Mouse (Mus musculus): ENCODE results near the gene C1rl.
A peak's percentile ranks its signal among the peaks of the same experiment; 100 is the strongest.
"Not testable (repeated sequence)": the region's sequence is repeated elsewhere in the genome, so short reads cannot be mapped to it uniquely, and the experiment has no call there.

The C1rl gene

DNA sequence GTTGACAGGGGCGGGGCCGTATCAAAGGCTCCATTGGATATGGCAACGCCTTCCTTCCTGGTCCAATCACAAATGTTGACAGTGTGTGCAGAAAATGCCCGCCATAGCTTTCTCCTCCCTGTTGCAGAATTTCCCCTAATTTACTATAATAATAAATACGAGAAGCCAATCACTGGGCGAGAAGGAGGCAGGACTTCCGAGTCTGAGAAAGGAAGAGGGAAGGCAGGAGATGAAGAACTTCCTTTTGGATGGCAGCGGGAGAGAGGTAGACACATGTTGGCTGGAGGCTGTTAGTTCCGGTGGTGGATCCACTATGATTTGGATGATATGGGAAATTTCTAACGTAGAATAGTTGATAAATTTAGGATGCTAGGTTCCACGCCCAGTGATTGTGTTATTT, 18.3 kb upstream of the C1rl start:
- no peak for DNase-seq

DNA sequence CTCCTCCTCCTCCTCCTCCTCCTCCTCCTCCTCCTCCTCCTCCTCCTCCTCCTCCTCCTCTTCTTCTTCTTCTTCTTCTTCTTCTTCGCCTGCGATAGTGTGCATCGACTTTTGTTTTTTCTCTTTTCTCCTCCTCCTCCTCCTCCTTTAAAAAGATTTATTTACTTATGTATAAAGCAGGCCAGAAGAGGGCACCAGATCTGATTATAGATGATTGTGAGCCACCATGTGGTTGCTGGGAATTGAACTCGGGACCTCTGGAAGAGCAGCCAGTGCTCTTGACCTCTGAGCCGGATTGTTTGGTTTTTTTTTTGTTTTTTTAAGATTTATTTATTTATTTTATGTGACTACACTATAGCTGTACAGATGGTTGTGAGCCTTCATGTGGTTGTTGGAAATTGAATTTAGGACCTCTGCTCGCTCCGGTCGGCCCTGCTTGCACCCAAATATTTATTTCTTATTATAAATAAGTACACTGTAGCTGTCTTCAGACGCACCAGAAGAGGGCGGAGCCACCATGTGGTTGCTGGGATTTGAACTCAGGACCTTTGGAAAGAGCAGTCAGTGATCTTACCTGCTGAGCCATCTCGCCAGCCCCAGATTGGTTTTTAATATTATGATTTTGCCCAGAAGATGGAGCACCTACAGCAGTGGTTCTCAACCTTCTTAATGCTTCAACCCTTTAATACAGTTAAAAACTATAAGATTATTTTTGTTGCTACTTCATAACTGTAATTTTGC, 17.4 kb upstream of the C1rl start:
- not testable (repeated sequence) for DNase-seq

DNA sequence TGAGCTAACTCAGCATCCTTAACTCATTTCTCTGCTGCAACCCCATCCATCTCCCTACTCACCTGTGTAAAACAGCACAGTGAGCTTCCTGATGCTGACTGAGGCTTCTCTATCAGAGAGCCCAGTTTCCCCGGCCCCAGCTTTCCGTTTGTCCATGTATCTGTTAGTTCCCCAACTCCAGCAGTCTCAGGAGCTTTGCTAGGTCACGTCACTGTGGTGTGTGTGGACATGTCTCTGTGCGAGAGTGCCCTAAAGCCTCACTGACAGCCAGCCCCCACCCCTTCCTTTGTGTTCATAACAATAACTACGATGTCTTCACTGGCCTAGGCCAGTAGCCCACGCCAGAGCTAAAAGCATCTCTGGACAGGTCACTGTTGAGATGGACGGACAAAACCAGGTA, 16.7 kb upstream of the C1rl start:
- no peak for DNase-seq

DNA sequence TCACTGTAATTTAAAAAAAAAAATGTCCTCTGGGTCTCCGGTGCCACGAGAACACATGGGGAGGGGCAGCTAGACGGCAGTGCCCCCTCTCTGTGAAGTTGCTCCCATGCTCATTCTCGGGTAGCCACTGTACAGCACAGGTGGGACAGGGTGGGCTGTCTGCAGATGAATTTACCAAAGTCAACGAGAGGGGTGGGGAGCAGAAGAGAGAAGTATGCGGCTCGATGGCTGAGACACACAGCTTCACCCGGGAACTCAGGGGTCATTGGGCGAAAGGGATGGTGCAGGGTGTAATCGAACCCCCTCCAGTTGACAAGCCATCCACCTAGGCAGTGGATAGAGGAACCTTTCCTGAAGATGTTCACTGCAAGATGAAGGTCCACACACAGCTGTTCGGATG, 16.1 kb upstream of the C1rl start:
- no peak for DNase-seq

DNA sequence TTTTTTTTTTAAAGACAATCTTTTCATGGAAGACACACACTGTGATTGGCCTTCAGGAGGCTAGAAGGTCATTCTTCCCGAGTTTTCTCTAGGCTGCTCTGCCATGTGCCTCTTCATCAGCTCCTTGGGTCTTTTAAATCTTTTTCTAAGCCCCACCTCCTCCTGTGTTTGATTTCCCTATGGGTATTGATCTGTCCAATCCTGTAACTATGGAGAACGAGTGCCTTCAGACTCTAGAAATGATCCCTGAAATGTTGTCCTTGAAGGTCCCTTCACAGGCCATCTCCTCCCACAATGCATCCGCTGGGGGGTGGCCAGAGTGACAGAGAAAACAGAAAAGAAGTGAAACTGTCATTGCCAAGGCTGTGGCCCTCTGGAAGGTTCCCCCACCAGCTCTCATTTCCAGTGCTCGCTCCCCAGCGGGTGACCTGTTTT, 15.7 kb upstream of the C1rl start:
- no peak for DNase-seq

DNA sequence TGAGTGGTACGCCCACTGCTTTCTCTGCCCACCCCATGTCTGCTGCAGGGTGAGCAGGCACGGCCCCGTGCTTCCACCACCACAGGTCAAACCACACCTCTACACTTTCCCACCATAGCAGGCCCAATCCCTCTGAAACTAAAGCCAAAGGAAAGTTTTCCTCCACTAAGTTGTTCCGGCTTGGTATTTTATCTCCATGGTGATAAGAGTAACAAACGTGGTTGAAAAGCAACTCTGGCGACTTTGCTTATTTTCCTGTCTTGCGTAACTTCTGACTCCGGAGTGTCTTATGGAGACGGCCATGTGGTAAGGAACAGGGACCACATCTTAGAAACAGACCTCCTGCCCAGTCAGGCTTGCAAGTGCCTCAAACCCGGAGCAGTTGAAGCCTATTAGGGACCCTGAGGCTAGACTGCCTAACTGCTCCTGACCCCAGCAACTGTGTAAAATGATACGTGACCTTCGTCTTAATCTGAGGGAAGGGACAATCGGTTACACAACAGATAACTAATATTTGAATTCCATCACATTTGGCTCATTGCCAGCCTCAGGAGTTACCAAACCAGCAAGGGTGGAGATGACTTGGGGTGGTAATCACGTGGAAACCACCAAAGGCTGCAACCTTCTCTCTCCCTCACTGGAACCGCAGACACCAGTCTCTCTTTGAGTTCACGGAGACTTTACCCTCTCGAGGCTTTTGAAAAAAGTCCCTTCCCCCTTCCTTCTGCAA, 14.8 kb upstream of the C1rl start:
- DNase-seq = no peak

DNA sequence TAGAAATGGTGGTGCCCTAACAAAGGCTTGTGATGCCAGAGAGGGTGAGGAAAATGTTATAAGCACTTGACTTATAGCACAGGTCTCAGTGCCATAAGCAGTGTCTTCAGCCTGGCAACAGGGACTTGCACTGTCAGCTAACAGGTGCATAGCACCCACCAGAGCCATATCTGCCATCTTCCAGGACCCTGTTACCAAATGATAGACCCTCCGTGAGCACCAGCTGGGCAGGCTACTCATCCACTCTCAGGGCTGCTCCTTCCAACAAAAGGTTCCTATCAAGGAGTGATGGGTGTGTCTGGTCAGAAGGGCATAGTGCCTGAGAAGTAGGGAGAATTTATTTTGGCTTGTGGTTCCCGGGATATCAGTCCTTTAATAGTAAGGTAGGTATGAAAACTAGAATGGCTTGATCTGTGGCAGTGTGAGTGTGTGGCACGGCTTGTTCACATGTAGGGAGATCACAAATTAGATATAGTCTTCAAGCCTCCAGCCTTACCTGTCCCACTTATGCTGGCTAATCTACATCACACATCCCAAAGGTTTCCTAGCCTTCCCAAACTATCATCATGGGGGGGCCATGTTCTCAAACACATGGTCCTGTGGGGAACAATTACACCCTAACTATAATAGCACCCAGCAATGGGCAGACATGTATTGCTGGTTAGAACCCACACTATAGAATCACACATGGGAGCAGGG, 13.9 kb upstream of the C1rl start:
- no peak for DNase-seq

DNA sequence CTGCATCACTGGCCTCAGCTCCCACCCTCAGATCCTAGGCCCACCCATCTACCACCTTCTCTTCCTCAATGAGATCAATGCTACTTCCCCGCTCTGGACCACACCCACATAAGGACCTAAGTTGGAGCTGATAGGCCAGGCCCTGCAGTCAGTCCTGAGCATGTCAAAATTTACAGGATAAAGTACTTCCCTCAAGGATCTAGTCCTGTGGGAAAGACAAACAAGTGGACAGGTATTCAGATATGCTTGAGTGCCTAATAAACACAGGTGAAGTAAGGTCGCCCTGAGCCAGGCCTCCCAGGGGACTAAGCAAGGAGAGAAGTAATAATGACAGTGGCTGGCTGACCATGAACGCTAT, 13.4 kb upstream of the C1rl start:
- DNase-seq = no peak

DNA sequence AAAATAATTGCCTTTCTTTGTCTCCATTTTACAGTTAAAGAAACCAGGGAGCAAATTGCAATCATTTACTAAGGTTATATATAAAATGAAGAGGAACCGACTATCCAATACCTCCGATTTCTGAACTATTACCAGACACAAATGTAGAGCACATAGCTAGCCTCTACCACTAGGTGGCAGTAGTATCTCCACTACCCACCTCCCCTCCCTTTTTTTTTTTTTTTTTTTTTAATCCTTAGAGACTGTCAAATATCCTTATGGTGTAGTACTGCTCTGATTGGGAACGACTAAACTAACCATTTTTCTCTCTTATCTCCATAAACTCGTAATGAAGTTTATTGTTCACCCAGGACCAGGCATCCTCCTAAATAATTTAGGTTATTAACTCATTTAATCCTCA, 12.6 kb upstream of the C1rl start:
- DNase-seq = no peak

DNA sequence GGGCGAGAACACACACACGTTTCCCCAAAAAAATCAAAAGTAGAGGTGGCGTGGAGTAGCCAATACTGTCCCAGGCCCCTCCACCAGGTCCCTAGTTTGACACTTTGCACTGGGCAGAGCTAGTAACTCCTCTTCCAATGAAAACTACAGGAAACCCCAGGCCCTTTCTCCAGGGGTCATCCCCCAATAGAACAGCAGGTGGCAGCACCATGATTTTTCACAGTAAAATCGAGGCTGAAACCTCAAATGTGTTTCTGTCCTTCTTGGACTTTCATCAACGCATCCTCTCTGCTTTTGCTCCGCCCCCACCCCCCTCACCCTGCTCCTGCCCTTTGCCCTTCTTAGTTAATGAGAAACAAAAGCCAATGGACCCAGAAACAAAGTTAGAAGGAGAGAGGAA, 11.3 kb upstream of the C1rl start:
- peak in 1 of 2 experiments; percentile 38 for DNase-seq

DNA sequence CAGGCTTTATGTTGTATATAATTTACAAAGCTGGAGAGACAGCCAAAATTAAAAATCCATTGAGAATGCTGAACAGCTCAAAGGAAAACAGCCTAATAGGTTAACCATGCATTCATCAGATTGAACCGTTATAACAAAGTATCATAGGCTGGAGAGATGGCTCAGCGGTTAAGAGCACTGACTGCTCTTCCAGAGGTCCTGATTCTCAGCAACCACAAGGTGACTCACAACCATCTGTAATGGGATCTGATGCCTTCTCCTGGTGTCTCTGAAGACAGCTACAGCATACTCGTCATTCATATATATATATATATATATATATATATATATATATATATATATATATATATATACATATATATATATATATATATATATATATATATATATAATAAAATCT, 9.1 kb upstream of the C1rl start:
- DNase-seq = not testable (repeated sequence)

DNA sequence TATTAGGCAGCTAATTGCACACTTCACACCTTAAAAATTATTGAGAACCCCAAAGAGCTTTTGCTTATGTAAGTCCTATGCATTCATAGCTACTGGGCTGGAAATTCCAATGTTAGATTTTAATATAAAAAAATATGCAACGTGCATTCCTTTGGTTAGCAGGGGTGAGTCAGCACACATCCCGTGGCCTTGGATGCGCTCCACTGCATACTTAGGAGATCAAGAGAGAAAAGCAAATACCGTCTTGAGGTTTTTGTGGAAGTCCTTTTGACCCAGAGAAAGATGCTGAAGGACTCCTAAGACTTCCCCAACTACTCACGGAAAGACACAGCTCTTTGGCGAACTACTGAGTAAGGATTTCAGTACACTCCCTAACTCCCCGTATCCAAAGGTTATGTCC, 8.1 kb upstream of the C1rl start:
- no peak for DNase-seq

DNA sequence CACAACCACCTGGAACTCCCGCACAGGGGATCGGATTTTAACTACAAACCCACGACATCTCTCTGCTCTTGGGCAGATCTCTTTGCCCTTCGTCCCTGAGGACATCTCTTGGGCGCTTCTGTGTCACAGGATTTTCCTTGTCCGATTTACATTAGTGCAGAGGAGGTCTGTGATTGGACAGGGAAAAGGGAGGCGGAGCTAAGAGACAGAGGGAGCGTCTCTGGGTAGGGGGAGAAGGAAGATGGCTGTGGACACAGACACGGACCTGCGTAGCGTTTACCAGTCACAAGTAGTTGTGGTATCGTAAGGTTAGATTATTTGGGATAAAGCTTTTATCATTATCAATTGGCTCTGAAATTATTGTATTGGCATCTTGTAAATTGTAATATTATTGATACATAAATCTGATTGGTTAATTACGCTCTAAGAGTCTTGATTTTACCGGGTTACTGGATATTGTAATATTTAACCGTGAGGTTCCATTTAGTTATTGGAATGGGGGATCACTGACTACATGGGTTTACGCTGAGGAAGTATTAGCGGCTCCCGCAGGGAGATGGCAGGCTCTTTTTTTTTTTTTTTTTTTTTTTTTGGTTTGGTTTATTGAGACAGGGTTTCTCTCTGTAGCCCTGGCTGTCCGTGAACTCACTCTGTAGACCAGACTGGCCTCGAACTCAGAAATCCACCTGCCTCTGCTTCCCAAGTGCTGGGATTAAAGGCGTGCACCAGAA, 7.3 kb upstream of the C1rl start:
- DNase-seq = no peak

DNA sequence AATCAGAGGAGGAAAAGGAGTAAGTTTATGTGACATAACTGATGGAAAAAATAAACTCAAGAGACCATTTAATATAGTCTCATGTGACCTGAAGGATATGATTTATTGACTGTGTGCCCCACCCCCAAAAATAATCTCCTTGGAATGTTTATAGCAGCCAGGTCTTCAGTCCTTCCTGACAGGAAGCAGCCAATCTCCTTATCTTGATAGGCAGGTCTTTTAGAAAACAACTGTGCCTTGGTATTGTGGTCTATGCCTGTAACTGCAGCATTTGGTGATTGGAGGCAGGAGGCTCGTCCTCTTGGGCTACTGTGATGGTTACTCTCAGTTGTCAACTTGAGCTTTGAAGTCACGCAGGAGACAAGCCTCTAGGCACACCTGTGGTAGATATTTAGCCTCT, 5.4 kb upstream of the C1rl start:
- DNase-seq = no peak

DNA sequence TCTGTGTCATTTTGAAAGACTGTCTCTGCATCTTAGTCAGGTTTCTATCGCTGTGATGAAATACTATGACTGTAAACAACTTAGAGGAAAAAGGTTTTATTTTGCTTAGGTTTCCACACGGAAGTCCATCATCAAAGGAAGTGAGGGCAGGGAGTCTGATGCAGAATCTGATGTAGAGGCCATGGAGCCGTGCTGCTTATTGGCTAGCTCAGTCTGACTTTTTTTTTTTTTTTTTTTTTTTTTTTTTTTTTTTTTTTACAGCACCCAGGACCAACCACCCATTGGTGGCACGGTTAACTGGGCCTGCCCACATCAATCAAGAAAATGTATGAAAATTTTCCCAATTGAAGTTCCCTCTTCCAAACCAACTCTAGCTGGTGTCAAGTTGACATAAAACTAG, 4.0 kb upstream of the C1rl start:
- no peak for DNase-seq

DNA sequence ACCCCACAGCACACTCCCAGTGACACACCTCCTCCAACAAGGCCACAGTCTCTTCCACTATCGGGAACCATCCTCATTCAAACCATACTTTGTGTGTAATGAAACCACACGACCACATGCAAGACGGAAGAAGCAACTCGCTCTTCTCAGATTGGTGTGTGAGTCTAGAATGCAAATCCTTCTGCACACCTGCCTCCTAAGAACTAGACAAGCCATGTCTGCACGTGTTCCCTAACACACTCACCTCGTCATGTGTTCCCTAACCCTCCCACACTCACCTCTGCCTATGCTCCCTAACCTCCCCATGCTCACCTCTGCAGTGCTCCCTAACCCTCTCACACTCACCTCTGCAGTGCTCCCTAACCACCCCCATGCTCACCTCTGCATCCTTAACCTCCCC, 1.5 kb upstream of the C1rl start:
- no peak for DNase-seq

DNA sequence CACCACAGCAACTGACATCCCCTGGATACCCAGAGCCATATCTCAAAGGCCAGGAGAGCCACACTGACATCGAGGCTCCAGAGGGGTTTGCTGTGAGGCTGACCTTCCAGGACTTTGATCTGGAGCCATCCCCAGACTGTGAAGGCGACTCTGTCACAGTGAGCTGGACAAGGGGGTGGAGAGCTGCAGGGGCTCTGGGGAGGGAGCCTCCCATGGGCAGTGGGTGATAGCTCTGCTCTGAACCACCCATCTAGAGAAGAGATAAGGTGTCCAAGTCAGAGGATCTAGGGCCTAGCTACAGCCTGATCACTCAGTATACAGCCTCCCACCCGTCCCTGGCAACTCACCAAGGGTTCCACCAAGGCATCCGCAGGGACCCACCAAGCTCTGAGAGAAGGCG, 973 bp downstream of the C1rl start:
- no peak for DNase-seq

DNA sequence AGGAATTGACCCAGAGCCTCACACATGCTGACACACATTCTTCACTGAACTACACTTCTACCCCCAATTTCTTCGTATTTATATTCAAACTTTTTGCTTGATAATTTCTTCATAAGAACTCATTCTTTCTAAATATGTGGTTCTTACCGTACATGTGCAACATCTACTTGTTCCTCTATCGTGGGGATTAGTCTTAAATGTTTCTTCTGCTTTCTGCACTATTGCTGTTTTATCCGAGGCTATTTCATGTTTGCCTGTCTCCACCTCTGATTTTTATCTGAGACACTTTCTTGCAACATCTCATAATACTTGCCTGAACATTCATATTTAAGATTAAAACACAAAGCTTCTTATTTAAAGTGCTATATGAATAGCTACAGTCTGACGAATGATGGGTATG, 3.1 kb downstream of the C1rl start:
- DNase-seq = no peak

DNA sequence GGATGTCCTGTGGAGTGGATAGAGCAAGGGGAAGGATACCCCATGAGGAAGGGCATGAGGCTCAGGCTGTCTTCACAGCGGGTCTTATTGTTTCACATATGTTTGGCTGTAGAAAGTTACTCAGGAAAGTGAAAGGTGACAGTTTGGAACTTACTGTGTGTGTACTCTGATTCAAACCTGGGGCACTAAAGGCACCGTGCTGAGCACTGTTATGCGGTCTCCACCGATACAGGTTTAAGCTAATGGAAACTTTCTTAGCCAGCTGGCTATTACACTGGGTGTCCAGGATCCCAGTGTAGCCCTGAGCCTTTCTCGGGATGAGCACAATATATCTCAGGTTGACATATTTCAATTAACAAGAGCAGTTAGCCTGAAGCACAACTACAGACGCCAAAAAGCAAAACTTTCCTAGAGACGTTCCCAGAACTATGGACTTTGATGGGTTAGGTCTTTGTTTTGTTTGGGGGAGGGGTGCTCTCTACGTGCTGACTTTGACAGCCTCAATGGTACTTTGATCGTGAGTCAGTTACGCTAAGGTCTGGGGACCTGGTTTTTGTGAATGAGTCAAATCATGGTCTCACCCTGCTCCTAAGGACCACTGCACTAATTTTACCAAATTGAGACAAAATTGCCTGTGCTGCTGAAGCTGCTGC, 7.1 kb downstream of the C1rl start:
- no peak for DNase-seq

DNA sequence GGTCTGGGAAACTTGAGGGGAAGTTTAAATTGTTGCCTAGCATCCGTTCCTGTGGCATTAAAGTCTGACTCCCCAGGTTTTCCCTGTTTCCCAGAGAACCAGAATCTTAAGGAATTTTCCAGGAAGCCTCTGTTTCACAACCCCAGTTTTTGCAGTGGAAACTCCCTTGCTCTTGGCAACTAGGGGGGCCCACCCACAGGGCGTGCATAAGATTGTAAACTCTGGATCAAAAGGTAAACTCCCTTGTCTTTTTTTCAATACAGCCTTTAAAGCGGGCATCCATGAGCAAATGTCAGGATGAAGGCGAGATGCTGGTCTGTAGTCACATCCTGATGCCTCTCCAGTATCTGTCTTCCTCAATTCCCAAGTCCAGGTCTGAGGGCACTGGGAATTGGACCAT, 8.6 kb downstream of the C1rl start:
- DNase-seq = no peak

DNA sequence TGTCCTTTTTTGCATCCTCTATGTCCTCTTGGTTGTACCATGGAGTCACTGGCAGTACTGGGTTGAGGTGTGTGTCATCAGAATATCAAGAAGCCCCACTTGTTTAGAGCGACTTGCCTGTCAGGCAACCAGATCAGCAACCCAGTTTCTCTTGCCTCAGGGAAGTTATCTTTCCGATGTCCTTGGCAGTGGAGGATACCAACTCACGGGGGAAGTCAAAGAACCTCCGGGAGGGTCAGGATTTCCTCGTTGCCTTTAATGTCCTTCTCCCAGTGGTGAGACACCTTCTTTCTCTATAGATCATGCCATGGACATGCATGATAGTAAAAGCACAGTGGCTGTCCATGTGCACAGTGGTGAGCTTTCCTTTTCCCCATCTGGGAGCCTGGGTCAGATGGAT, 9.1 kb downstream of the C1rl start:
- no peak for DNase-seq

DNA sequence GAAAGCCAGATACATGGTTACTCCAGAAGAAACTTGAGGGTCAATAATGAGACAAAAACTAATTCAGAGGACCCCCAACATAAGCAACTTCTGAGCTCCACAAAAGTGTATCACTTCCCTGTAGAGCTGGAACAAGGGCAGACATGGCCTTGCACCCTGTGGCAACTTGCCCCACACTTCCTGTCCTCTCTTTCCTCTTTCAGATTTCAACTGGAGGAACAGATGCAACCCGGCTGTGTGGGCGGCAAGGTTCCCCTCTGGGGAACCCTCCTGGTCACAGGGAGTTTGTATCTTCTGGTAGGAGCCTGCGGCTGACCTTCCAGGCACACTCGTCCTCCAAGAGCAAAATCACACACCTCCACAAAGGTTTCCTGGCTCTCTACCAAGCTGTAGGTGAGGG, 12.1 kb downstream of the C1rl start:
- DNase-seq = peak in 1 of 2 experiments; percentile 16

DNA sequence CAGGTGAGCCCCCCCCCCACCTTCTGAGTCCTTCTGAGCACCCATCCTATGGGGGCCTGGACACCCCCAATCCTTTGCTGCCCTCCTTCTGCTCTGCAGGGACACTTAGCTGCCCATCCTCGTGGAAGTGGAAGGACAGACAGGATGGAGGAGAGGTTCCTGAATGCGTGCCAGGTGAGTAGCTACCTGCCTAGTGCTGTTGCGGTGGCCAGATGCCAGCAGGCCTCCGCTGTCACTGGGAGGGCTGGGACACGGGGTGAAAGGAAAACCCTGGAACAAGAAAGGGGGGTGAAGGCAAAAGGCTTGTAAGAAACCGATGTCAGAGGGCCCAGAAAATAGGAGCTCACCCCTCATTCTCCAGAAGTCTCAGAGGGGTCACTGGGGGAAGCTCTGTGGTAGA, 14.1 kb downstream of the C1rl start:
- DNase-seq = no peak

Data from spleen, adult 18-20 months (tissue).